Mouse (Mus musculus) heart, postnatal 0 days (tissue): ENCODE measurements around the gene Hils1. TPM values are rescaled to one million over a fixed set of nuclear protein-coding genes. Genes with fewer than 3 reads are reported as not detected.
A peak's percentile ranks its signal among the peaks of the same experiment; 100 is the strongest.

Source experiments
- ATAC-seq: fragments of 200-750 bp; cut with Nextera tagmentation; 2 replicates; pipeline ENCODE4 v1.8.0; 2017; ENCODE audit warnings: low read depth, moderate number of reproducible peaks, moderate library complexity; ENCODE audit not compliant: insufficient read depth
- DNase-seq: peaks from one replicate; pipeline ENCODE4 v3.0.0-alpha.2; 2016; ENCODE audit warnings: low spot score
- H3K27ac ChIP-seq: fragments of 300-500 bp; sonication (generic); 2 replicates; pipeline ENCODE4 v1.5.1; 2014; ENCODE audit warnings: low read depth, mild to moderate bottlenecking
- H3K27me3 ChIP-seq: fragments of 300-500 bp; sonication (generic); 2 replicates; pipeline ENCODE4 v1.6.1; 2014; ENCODE audit warnings: low read length, mixed read lengths; ENCODE audit not compliant: control insufficient read depth, insufficient read depth
- H3K36me3 ChIP-seq: fragments of 300-500 bp; sonication (generic); replicated peaks from 2 replicates; pipeline ENCODE4 v1.6.1; 2014; ENCODE audit warnings: low read length, mixed read lengths; ENCODE audit not compliant: control insufficient read depth, insufficient read depth
- H3K4me1 ChIP-seq: fragments of 300-500 bp; sonication (generic); 2 replicates; pipeline ENCODE4 v1.6.1; 2014; ENCODE audit warnings: antibody characterized with exemption; ENCODE audit not compliant: control insufficient read depth, insufficient read depth
- H3K4me2 ChIP-seq: fragments of 300-500 bp; sonication (generic); 2 replicates; pipeline ENCODE4 v1.6.1; 2014; ENCODE audit warnings: low read depth, mild to moderate bottlenecking, low read length, moderate library complexity
- H3K4me3 ChIP-seq: fragments of 300-500 bp; sonication (generic); 2 replicates; pipeline ENCODE4 v1.5.1; 2014; ENCODE audit warnings: low read depth, low read length
- H3K9ac ChIP-seq: fragments of 300-500 bp; sonication (generic); replicated peaks from 2 replicates; pipeline ENCODE4 v1.6.1; 2014; ENCODE audit warnings: low read depth, low read length, mixed read lengths
- H3K9me3 ChIP-seq: fragments of 300-500 bp; sonication (generic); replicated peaks from 2 replicates; pipeline ENCODE4 v1.6.1; 2016; ENCODE audit warnings: low read length; ENCODE audit not compliant: control insufficient read depth
- CTCF ChIP-seq: IDR thresholded peaks from 2 replicates; pipeline ENCODE4 v1.5.1; 2016; ENCODE audit warnings: antibody characterized with exemption, control low read depth, low read depth
- EP300 ChIP-seq: IDR thresholded peaks from 2 replicates; pipeline ENCODE4 v1.6.1; 2016; ENCODE audit warnings: antibody characterized with exemption, low read depth
- WGBS: fragments of 180-500 bp; shearing (Covaris S2); extraction: QIAGEN DNeasy Blood & Tissue Kit; methylation state at CpG from one replicate; pipeline ENCODE4 v1.1.7; 2014; 5-methylcytosine and 5-hydroxymethylcytosine counted together
- polyA plus RNA-seq: library from polyadenylated mRNA; unstranded; fragments of >200 nt; fragmentation: Nextera tagmentation; extraction: Ambion mirVana; gene quantifications from 2 replicates; pipeline ENCODE4 v1.2.1, GENCODE M21; 2015
- total RNA-seq: library from RNA; depleted of rRNA; stranded (reverse); fragments of >200 nt; gene quantifications from 2 replicates; pipeline ENCODE4 v1.2.3, GENCODE M21; 2014; ENCODE audit warnings: low replicate concordance; rRNA removed

The Hils1 gene
- total RNA-seq (not detected in 2 replicates), polyA plus RNA-seq (0.27 TPM in 1 of 2 replicates, not detected in the other)

DNA sequence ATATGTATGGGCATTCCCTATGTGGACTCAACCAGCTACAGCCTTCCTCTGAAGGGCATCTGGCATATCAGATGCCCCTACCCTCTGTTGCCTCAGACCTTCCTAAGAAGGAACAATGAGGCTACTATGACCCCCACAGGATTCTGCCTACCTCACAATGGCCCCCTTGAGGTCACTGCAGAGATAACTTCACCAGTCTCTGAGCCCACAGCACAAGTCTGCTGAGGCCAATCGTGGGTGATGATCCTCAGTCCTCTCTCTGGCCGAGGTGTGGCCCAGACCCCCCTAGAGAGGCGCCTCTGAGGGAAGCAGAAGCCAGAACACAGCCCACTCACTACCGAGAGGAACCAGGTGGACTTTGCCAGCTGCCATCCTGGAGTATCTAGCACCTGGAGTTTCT lies at the start of gene Hils1:
Gene Hils1, plus strand, starts transcription at position 175 of the 400 bp plus-strand sequence.
- TF ChIP-seq CTCF (no peak), EP300 (no peak)
- Histone ChIP-seq H3K4me1 (no peaks in the 10 kb centered on the region), H3K4me2 (no peak within 1 kb of the TSS), H3K27me3 (no peaks in the 10 kb centered on the region), H3K9me3 (no peaks in the 10 kb centered on the region), H3K27ac (no peak within 1 kb of the TSS), H3K9ac (no peak within 1 kb of the TSS), H3K4me3 (no peak within 1 kb of the TSS), H3K36me3 (no peaks in the 10 kb centered on the region)
- DNase-seq (no peak), ATAC-seq (no peak)
- 35% methylated on average over 4 of the region's 4 CpGs for WGBS

DNA sequence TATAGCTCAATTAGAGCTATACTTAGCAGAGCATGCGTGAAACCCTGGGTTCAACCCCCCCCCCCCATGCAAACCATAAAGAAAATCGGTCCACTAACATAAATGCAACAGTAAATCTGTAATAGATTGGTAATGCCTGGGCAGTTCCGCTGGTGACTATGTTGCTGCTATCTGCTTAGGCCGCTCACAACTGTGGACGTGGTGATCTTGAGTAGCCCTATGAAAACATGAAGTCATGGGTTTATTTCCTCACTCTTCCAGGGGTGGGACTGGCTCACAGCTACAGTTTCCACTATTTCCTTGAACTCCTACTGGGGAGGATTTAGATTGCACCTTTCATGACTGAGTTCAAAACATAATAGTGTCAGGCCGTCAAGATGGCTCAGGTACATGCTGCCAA lies 49.7 kb upstream of the Hils1 start:
- ATAC-seq (peak; percentile 70), DNase-seq (peak; percentile 69)
- no peak overlapping the region for H3K9ac ChIP-seq
- H3K4me2 ChIP-seq, result no peak overlapping the region
- no peaks in the 10 kb centered on the region for H3K9me3 ChIP-seq
- peak overlapping the region; percentile 47; the same call in 1 of the 2 replicates for H3K27ac ChIP-seq
- 0 out of 2 replicates have a peak, but pooled peaks have one; percentile 7 for TF ChIP-seq CTCF
- TF ChIP-seq EP300, result no peak
- H3K27me3 ChIP-seq, result no peaks in the 10 kb centered on the region
- peaks cover 10% of the 10 kb centered on the region for H3K4me1 ChIP-seq
- WGBS, result 51% methylated on average over 6 of the region's 6 CpGs
- no peaks in the 10 kb centered on the region for H3K36me3 ChIP-seq
- H3K4me3 ChIP-seq, result no peak overlapping the region

DNA sequence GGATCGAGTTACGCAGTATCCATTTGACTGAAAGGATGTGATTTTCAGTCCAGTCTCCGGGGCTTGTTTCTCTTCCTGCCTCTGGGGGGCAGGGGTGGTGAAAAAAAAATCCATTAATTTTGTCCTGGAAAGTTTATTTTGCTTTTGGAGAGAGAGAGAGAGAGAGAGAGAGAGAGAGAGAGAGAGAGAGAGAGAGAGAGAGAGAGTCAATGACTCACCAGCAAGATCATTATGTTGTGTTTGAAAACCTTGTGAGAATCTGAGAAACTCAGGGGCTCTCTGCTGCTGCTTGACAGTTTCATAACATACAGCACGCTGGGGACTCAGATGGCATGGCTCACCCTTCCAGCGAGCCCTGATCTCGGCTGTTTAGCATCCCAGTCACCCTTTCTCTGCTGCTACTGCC lies 46.4 kb upstream of the Hils1 start:
- DNase-seq, result no peak
- Histone ChIP-seq H3K27ac (no peak overlapping the region), H3K4me1 (peaks cover 9% of the 10 kb centered on the region), H3K27me3 (no peaks in the 10 kb centered on the region), H3K9ac (no peak overlapping the region), H3K4me2 (no peak overlapping the region), H3K4me3 (no peak overlapping the region), H3K9me3 (no peaks in the 10 kb centered on the region), H3K36me3 (no peaks in the 10 kb centered on the region)
- 38% methylated on average over 6 of the region's 6 CpGs for WGBS
- no peak for TF ChIP-seq EP300
- TF ChIP-seq CTCF, result no peak
- no peak for ATAC-seq

GRCm38 (mm10) chr11:94924977-94925376 lies 42.4 kb upstream of the Hils1 start:
- DNase-seq, result no peak
- no peak overlapping the region for H3K4me2 ChIP-seq
- TF ChIP-seq CTCF (no peak), EP300 (no peak)
- H3K27me3 ChIP-seq, result no peaks in the 10 kb centered on the region; the same call in 1 of the 2 replicates
- no peaks in the 10 kb centered on the region for H3K9me3 ChIP-seq
- no peaks in the 10 kb centered on the region for H3K36me3 ChIP-seq
- WGBS, result 90% methylated on average over 4 of the region's 4 CpGs
- no peak for ATAC-seq
- no peak overlapping the region for H3K9ac ChIP-seq
- no peak overlapping the region for H3K4me3 ChIP-seq
- H3K27ac ChIP-seq, result no peak overlapping the region
- H3K4me1 ChIP-seq, result peaks cover 18% of the 10 kb centered on the region

DNA sequence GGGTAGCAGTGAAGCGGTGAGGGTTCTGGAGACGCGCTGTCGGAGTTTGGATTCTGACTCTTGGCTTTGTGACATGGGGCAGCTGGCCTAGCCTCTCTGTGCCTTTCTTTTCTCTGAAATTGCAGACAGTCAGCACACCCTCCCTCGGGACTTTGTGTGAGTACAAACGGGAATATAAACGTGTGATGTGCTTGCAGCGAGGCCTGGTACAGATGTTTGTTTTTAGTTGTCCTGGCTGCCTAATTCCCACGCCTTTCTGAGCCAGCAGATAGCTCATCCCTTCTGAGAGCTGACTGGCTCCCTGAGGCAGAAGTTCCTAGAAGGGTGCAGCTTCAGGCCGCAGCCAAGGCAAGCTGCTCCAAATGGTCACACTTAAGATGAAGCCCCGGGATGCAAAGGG lies 41.0 kb upstream of the Hils1 start:
- 68% methylated on average over 11 of the region's 11 CpGs for WGBS
- Histone ChIP-seq H3K9me3 (no peaks in the 10 kb centered on the region), H3K4me2 (no peak overlapping the region), H3K36me3 (no peaks in the 10 kb centered on the region), H3K27ac (no peak overlapping the region), H3K9ac (no peak overlapping the region), H3K4me1 (peaks cover 18% of the 10 kb centered on the region), H3K4me3 (no peak overlapping the region), H3K27me3 (no peaks in the 10 kb centered on the region; the same call in 1 of the 2 replicates)
- no peak for ATAC-seq
- no peak for TF ChIP-seq CTCF
- no peak for TF ChIP-seq EP300
- DNase-seq, result no peak

DNA sequence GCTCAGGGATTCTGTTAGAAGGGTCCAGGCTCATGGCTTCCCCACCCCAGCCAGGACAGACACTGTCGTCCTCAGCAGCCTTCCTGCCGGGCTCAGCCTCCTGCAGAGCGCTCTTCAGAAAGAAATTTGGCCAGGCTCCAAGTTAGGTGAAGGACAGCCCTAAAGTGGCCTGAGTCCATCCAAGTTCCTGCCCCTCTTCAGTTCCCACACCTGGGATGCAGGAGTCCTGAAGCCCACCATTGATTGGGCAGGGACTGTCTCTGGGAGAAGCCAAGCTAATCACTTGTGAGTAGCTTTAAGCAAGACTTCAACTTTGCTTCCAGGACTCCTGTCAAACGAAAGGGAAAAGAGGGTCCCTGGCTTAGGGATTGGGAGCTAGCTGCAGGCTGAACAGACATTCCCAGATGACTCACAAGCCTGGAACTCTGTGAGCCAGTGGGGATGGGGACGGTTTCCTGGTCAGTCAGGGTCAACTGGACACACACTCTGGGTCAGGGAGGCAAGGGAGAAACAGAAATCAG lies 39.6 kb upstream of the Hils1 start:
- Histone ChIP-seq H3K4me3 (no peak overlapping the region), H3K27ac (peak overlapping the region; percentile 67)
- DNase-seq, result no peak

More for the DNA sequence above, 39.6 kb upstream of the Hils1 start:
- H3K4me2 ChIP-seq, result no peak overlapping the region
- WGBS, result 7% methylated on average over 5 of the region's 5 CpGs
- H3K4me1 ChIP-seq, result peaks cover 18% of the 10 kb centered on the region
- ATAC-seq, result no peak
- TF ChIP-seq CTCF (no peak), EP300 (no peak)
- H3K27me3 ChIP-seq, result peaks cover 2% of the 10 kb centered on the region; the same call in 1 of the 2 replicates
- no peaks in the 10 kb centered on the region for H3K9me3 ChIP-seq
- H3K36me3 ChIP-seq, result no peaks in the 10 kb centered on the region
- no peak overlapping the region for H3K9ac ChIP-seq
